Mouse (Mus musculus): ENCODE measurements around the gene Klrg1. TPM values are rescaled to one million over a fixed set of nuclear protein-coding genes. Genes with fewer than 3 reads are reported as not detected.

The Klrg1 gene
- polyA plus RNA-seq, 1 experiment from 2014 or later, result 0.69 TPM

- 62% methylated on average over 3 of the region's 3 CpGs for WGBS
- ATAC-seq (ENCODE audit: low FRiP score), result no peak
Observed at GRCm38 (mm10) chr6:122290253-122290652, 7.6 kb upstream of the Klrg1 start.

GRCm38 (mm10) chr6:122289313-122289712 is 6.6 kb upstream of the Klrg1 start:
- Histone ChIP-seq H3K4me3 (no peak overlapping the region), H3K27me3 (no peaks in the 10 kb centered on the region), H3K9me3 (no peaks in the 10 kb centered on the region), H3K9ac (no peak overlapping the region), H3K27ac (no peak overlapping the region), H3K36me3 (no peaks in the 10 kb centered on the region), H3K4me1 (replicated peaks) (no peaks in the 10 kb centered on the region), H3K4me2 (no peak overlapping the region)
- 74% methylated on average over 1 of the region's 1 CpGs for WGBS
- ATAC-seq (ENCODE audit: low FRiP score), result no peak

More at GRCm38 (mm10) chr6:122290253-122290652, 7.6 kb upstream of the Klrg1 start:
- H3K4me3 ChIP-seq, result no peak overlapping the region
- H3K27ac ChIP-seq, result no peak overlapping the region
- H3K4me1 ChIP-seq (replicated peaks), result no peaks in the 10 kb centered on the region
- H3K36me3 ChIP-seq, result no peaks in the 10 kb centered on the region
- H3K4me2 ChIP-seq, result no peak overlapping the region
- H3K9ac ChIP-seq, result no peak overlapping the region
- no peaks in the 10 kb centered on the region for H3K27me3 ChIP-seq
- no peaks in the 10 kb centered on the region for H3K9me3 ChIP-seq

DNA sequence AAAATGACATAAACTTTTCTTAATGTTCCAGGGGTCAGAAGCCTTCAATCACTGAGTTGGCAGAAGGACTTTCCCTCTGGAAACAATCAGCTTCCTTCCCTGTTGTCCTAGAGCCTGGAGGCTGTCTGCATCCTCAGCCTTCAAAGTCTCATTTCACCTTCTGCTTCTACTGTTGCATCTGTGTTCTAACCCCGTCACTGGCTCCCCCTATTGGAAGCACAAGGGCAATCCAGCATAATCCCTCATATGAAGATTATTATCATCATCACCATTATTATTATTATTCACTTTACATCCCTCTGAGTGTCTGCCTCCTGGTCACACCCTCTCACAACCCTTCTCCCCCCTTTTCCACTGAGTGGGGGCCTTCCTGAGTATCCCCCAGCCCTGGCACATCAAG is 5.6 kb upstream of the Klrg1 start:
- Histone ChIP-seq H3K4me1 (replicated peaks) (no peaks in the 10 kb centered on the region), H3K4me2 (no peak overlapping the region), H3K27me3 (no peaks in the 10 kb centered on the region), H3K9me3 (no peaks in the 10 kb centered on the region), H3K36me3 (no peaks in the 10 kb centered on the region), H3K4me3 (no peak overlapping the region), H3K9ac (no peak overlapping the region), H3K27ac (no peak overlapping the region)
- no peak for ATAC-seq (ENCODE audit: low FRiP score)
- 47% methylated on average over 1 of the region's 1 CpGs for WGBS

GRCm38 (mm10) chr6:122284823-122285222 is 2.1 kb upstream of the Klrg1 start:
- 96% methylated on average over 1 of the region's 1 CpGs for WGBS
- no peak overlapping the region for H3K27ac ChIP-seq
- no peak for ATAC-seq (ENCODE audit: low FRiP score)
- H3K4me3 ChIP-seq, result no peak overlapping the region
- H3K4me2 ChIP-seq, result no peak overlapping the region
- no peaks in the 10 kb centered on the region for H3K36me3 ChIP-seq
- H3K9ac ChIP-seq, result no peak overlapping the region
- no peaks in the 10 kb centered on the region for H3K9me3 ChIP-seq
- H3K4me1 ChIP-seq (replicated peaks), result no peaks in the 10 kb centered on the region
- H3K27me3 ChIP-seq, result no peaks in the 10 kb centered on the region

GRCm38 (mm10) chr6:122284304-122284703 is 1.6 kb upstream of the Klrg1 start:
- no peak for ATAC-seq (ENCODE audit: low FRiP score)
- Histone ChIP-seq H3K27me3 (no peaks in the 10 kb centered on the region), H3K36me3 (no peaks in the 10 kb centered on the region), H3K9ac (no peak overlapping the region), H3K9me3 (no peaks in the 10 kb centered on the region), H3K4me2 (no peak overlapping the region), H3K4me3 (no peak overlapping the region), H3K4me1 (replicated peaks) (no peaks in the 10 kb centered on the region), H3K27ac (no peak overlapping the region)
- WGBS, result 89% methylated on average over 4 of the region's 4 CpGs

DNA sequence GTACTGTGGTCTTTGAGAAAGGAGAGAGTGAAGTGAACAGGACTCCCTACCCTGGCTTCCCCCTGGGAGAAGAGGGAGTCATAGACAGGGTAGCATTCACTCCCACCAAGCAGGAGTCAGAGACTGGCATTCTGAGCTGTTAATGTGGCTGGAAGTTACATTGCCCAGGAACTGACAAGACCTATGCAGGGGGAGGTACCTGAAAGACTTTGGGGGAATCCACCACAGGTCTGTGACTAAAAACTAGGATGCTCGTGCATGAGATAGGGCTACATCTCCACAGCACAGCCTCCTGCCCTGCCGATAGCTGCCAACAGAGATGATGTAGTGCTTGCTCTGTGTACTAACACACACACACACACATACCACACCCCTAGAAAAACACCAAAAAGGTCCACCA is 747 bp upstream of the Klrg1 start:
- 93% methylated on average over 2 of the region's 2 CpGs for WGBS
- ATAC-seq (ENCODE audit: low FRiP score), result no peak
- Histone ChIP-seq H3K36me3 (no peaks in the 10 kb centered on the region), H3K4me3 (no peak overlapping the region), H3K4me1 (replicated peaks) (no peaks in the 10 kb centered on the region), H3K9ac (no peak overlapping the region), H3K4me2 (no peak overlapping the region), H3K9me3 (no peaks in the 10 kb centered on the region), H3K27me3 (no peaks in the 10 kb centered on the region), H3K27ac (no peak overlapping the region)

- 0 out of 2 replicates have a peak, but pooled peaks cover 3% of the 10 kb centered on the region for H3K4me1 ChIP-seq (replicated peaks)
- no peak overlapping the region for H3K4me3 ChIP-seq
- no peaks in the 10 kb centered on the region for H3K27me3 ChIP-seq
- H3K9me3 ChIP-seq, result no peaks in the 10 kb centered on the region
- no peaks in the 10 kb centered on the region for H3K36me3 ChIP-seq
- 85% methylated on average over 7 of the region's 7 CpGs for WGBS
- no peak for ATAC-seq (ENCODE audit: low FRiP score)
- no peak overlapping the region for H3K27ac ChIP-seq
- no peak overlapping the region for H3K4me2 ChIP-seq
- H3K9ac ChIP-seq, result no peak overlapping the region
Observed at GRCm38 (mm10) chr6:122276565-122276964, 6.1 kb downstream of the Klrg1 start.

GRCm38 (mm10) chr6:122274546-122274945 is 8.1 kb downstream of the Klrg1 start:
- WGBS, result 61% methylated on average over 5 of the region's 5 CpGs
- 0 out of 2 replicates have a peak, but pooled peaks cover 3% of the 10 kb centered on the region for H3K4me1 ChIP-seq (replicated peaks)

DNA sequence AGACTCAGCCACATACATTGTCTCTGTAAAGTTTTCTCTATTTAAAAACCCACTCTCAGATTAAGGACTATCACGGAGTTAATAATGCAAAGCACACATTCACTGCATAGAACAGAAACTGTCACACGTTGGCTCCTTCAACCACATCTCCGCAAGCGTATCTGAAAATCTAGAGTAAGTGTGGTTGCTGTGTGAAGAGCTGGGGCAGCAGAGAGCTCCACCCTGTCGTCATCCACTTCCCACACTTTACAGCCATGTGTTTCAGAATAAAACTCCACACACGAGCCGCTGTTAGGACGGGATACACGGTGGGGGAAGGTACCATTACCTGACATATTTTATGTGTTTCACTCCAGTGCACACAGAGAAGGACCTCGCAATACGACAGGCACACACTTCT is 12.5 kb downstream of the Klrg1 start:
- no peak overlapping the region for H3K4me2 ChIP-seq
- 0 out of 2 replicates have a peak, but pooled peaks cover 3% of the 10 kb centered on the region for H3K4me1 ChIP-seq (replicated peaks)
- no peak overlapping the region for H3K9ac ChIP-seq
- no peak overlapping the region for H3K4me3 ChIP-seq
- H3K27me3 ChIP-seq, result no peaks in the 10 kb centered on the region
- WGBS, result 84% methylated on average over 11 of the region's 11 CpGs
- no peaks in the 10 kb centered on the region for H3K36me3 ChIP-seq
- H3K9me3 ChIP-seq, result no peaks in the 10 kb centered on the region
- ATAC-seq (ENCODE audit: low FRiP score), result no peak
- no peak overlapping the region for H3K27ac ChIP-seq

More at GRCm38 (mm10) chr6:122274546-122274945, 8.1 kb downstream of the Klrg1 start:
- Histone ChIP-seq H3K9me3 (no peaks in the 10 kb centered on the region), H3K4me3 (no peak overlapping the region), H3K27me3 (no peaks in the 10 kb centered on the region), H3K27ac (no peak overlapping the region), H3K36me3 (no peaks in the 10 kb centered on the region), H3K9ac (no peak overlapping the region), H3K4me2 (no peak overlapping the region)
- ATAC-seq (ENCODE audit: low FRiP score), result no peak; the same call in 1 of the 2 replicates

GRCm38 (mm10) chr6:122269170-122269569 is 13.5 kb downstream of the Klrg1 start:
- Histone ChIP-seq H3K4me3 (no peak overlapping the region), H3K9me3 (no peaks in the 10 kb centered on the region), H3K4me1 (replicated peaks) (no peaks in the 10 kb centered on the region), H3K27ac (no peak overlapping the region), H3K36me3 (no peaks in the 10 kb centered on the region), H3K27me3 (no peaks in the 10 kb centered on the region), H3K9ac (no peak overlapping the region), H3K4me2 (no peak overlapping the region)
- WGBS, result 90% methylated on average over 4 of the region's 4 CpGs
- no peak for ATAC-seq (ENCODE audit: low FRiP score)

- H3K27ac ChIP-seq, result no peak overlapping the region
- no peak; the same call in 1 of the 2 replicates for ATAC-seq (ENCODE audit: low FRiP score)
- 51% methylated on average over 3 of the region's 3 CpGs for WGBS
- H3K36me3 ChIP-seq, result no peaks in the 10 kb centered on the region
- H3K9me3 ChIP-seq, result no peaks in the 10 kb centered on the region
- no peak overlapping the region for H3K4me2 ChIP-seq
- no peaks in the 10 kb centered on the region for H3K4me1 ChIP-seq (replicated peaks)
- no peak overlapping the region for H3K9ac ChIP-seq
- no peak overlapping the region for H3K4me3 ChIP-seq
- H3K27me3 ChIP-seq, result no peaks in the 10 kb centered on the region
Observed at GRCm38 (mm10) chr6:122268561-122268960, 14.1 kb downstream of the Klrg1 start.

- no peaks in the 10 kb centered on the region for H3K36me3 ChIP-seq
- no peak overlapping the region for H3K4me3 ChIP-seq
- H3K4me1 ChIP-seq (replicated peaks), result no peaks in the 10 kb centered on the region
- no peak overlapping the region for H3K9ac ChIP-seq
- H3K27ac ChIP-seq, result no peak overlapping the region
- 84% methylated on average over 8 of the region's 8 CpGs for WGBS
- ATAC-seq (ENCODE audit: low FRiP score), result no peak
- no peaks in the 10 kb centered on the region for H3K9me3 ChIP-seq
- H3K27me3 ChIP-seq, result no peaks in the 10 kb centered on the region
- no peak overlapping the region for H3K4me2 ChIP-seq
Observed at GRCm38 (mm10) chr6:122262543-122262942, 20.1 kb downstream of the Klrg1 start.

- no peaks in the 10 kb centered on the region for H3K4me1 ChIP-seq (replicated peaks)
- no peaks in the 10 kb centered on the region for H3K27me3 ChIP-seq
- WGBS, result 53% methylated on average over 1 of the region's 1 CpGs
- H3K4me2 ChIP-seq, result no peak overlapping the region
- H3K9me3 ChIP-seq, result no peaks in the 10 kb centered on the region
- no peak for ATAC-seq (ENCODE audit: low FRiP score)
- no peak overlapping the region for H3K9ac ChIP-seq
- no peak overlapping the region for H3K27ac ChIP-seq
- H3K36me3 ChIP-seq, result no peaks in the 10 kb centered on the region
- no peak overlapping the region for H3K4me3 ChIP-seq
Observed at GRCm38 (mm10) chr6:122252146-122252545, 30.5 kb downstream of the Klrg1 start.

Measured in hindbrain, embryonic 13.5 days (tissue).